Mouse (Mus musculus) midbrain, embryonic 14.5 days (tissue): Measurements from ENCODE around the gene Uvrag. TPM values are rescaled to one million over a fixed set of nuclear protein-coding genes. Genes with fewer than 3 reads are reported as not detected.

Experiments used
- ATAC-seq: fragments of 200-750 bp; cut with Nextera tagmentation; 2 replicates; pipeline ENCODE4 v1.8.0; 2017; ENCODE audit warnings: moderate number of reproducible peaks, moderate library complexity; ENCODE audit not compliant: low FRiP score, low TSS enrichment
- DNase-seq: peaks from one replicate; pipeline ENCODE4 v3.0.0-alpha.2; 2015
- H3K27ac ChIP-seq: fragments of 300-500 bp; sonication (generic); replicated peaks from 2 replicates; pipeline ENCODE4 v1.5.1; 2014; ENCODE audit warnings: mild to moderate bottlenecking, low read depth, low read length, moderate library complexity
- H3K27me3 ChIP-seq: fragments of 300-500 bp; sonication (generic); 2 replicates; pipeline ENCODE4 v1.6.1; 2014; ENCODE audit warnings: low read length, control low read depth, mixed read lengths; ENCODE audit not compliant: control insufficient read depth, insufficient read depth
- H3K36me3 ChIP-seq: fragments of 300-500 bp; sonication (generic); 2 replicates; pipeline ENCODE4 v1.6.1; 2014; ENCODE audit warnings: low read length, control low read depth; ENCODE audit not compliant: control insufficient read depth, insufficient read depth
- H3K4me1 ChIP-seq: fragments of 300-500 bp; sonication (generic); 2 replicates; pipeline ENCODE4 v1.6.1; 2014; ENCODE audit warnings: mild to moderate bottlenecking, antibody characterized with exemption, low read length, control low read depth; ENCODE audit not compliant: control insufficient read depth, insufficient read depth
- H3K4me2 ChIP-seq: fragments of 300-500 bp; sonication (generic); 2 replicates; pipeline ENCODE4 v1.6.1; 2014; ENCODE audit warnings: mild to moderate bottlenecking, low read length, moderate library complexity
- H3K4me3 ChIP-seq: fragments of 300-500 bp; sonication (generic); replicated peaks from 2 replicates; pipeline ENCODE4 v1.5.1; 2014; ENCODE audit warnings: low read depth, low read length
- H3K9ac ChIP-seq: fragments of 300-500 bp; sonication (generic); replicated peaks from 2 replicates; pipeline ENCODE4 v1.6.1; 2014; ENCODE audit warnings: mild to moderate bottlenecking, low read length, moderate library complexity
- H3K9me3 ChIP-seq: fragments of 300-500 bp; sonication (generic); 2 replicates; pipeline ENCODE4 v1.6.1; 2016; ENCODE audit warnings: low read length, control low read depth, mixed read lengths; ENCODE audit not compliant: control insufficient read depth
- WGBS: fragments of 180-500 bp; shearing (Covaris S2); extraction: QIAGEN DNeasy Blood & Tissue Kit; methylation state at CpG from one replicate; pipeline ENCODE4 v1.1.7; 2014; 5-methylcytosine and 5-hydroxymethylcytosine counted together
- polyA plus RNA-seq: library from polyadenylated mRNA; unstranded; fragments of >200 nt; fragmentation: Nextera tagmentation; extraction: Ambion mirVana; gene quantifications from 2 replicates; pipeline ENCODE4 v1.2.1, GENCODE M21; 2014

Uvrag gene
- polyA plus RNA-seq, 1 experiment from 2014 or later: 21.0 TPM

GRCm38 (mm10) chr7:99151342-99151741 is 10.4 kb upstream of the Uvrag start:
- 3% methylated on average over 7 of the region's 7 CpGs for WGBS
- H3K4me1 ChIP-seq: peaks cover 6% of the 10 kb centered on the region; the same call in 1 of the 2 replicates

GRCm38 (mm10) chr7:99149017-99149416 is 8.1 kb upstream of the Uvrag start:
- Histone ChIP-seq H3K27me3 (no peaks in the 10 kb centered on the region), H3K36me3 (no peaks in the 10 kb centered on the region), H3K9ac (no peak overlapping the region), H3K9me3 (no peaks in the 10 kb centered on the region), H3K4me3 (no peak overlapping the region), H3K27ac (no peak overlapping the region), H3K4me2 (no peak overlapping the region), H3K4me1 (no peaks in the 10 kb centered on the region)
- no peak for DNase-seq
- 83% methylated on average over 1 of the region's 1 CpGs for WGBS
- no peak for ATAC-seq

More at GRCm38 (mm10) chr7:99151342-99151741, 10.4 kb upstream of the Uvrag start:
- no peak overlapping the region for H3K4me3 ChIP-seq
- peak; percentile 95 for DNase-seq
- no peaks in the 10 kb centered on the region for H3K27me3 ChIP-seq
- no peak overlapping the region for H3K9ac ChIP-seq
- H3K36me3 ChIP-seq: no peaks in the 10 kb centered on the region
- no peak overlapping the region for H3K4me2 ChIP-seq
- H3K9me3 ChIP-seq: no peaks in the 10 kb centered on the region
- H3K27ac ChIP-seq: no peak overlapping the region
- peak; percentile 66 for ATAC-seq

- no peaks in the 10 kb centered on the region for H3K9me3 ChIP-seq
- DNase-seq: no peak
- H3K27me3 ChIP-seq: no peaks in the 10 kb centered on the region
- no peaks in the 10 kb centered on the region for H3K4me1 ChIP-seq
- H3K4me2 ChIP-seq: no peak overlapping the region
- no peak overlapping the region for H3K4me3 ChIP-seq
- no peak overlapping the region for H3K27ac ChIP-seq
- ATAC-seq: no peak
- H3K36me3 ChIP-seq: no peaks in the 10 kb centered on the region
- WGBS: 88% methylated on average over 7 of the region's 7 CpGs
- no peak overlapping the region for H3K9ac ChIP-seq
These were observed 6.6 kb upstream of the Uvrag start for GRCm38 (mm10) chr7:99147494-99147893.

- peaks cover 2% of the 10 kb centered on the region; the same call in 1 of the 2 replicates for H3K4me1 ChIP-seq
- no peak overlapping the region for H3K9ac ChIP-seq
- no peak overlapping the region for H3K4me3 ChIP-seq
- no peak overlapping the region for H3K4me2 ChIP-seq
- no peaks in the 10 kb centered on the region for H3K36me3 ChIP-seq
- DNase-seq (no peak), ATAC-seq (no peak)
- no peaks in the 10 kb centered on the region for H3K9me3 ChIP-seq
- H3K27me3 ChIP-seq: no peaks in the 10 kb centered on the region
- no peak overlapping the region for H3K27ac ChIP-seq
- WGBS: 82% methylated on average over 7 of the region's 7 CpGs
These were observed 6.0 kb upstream of the Uvrag start for GRCm38 (mm10) chr7:99146906-99147305.

DNA sequence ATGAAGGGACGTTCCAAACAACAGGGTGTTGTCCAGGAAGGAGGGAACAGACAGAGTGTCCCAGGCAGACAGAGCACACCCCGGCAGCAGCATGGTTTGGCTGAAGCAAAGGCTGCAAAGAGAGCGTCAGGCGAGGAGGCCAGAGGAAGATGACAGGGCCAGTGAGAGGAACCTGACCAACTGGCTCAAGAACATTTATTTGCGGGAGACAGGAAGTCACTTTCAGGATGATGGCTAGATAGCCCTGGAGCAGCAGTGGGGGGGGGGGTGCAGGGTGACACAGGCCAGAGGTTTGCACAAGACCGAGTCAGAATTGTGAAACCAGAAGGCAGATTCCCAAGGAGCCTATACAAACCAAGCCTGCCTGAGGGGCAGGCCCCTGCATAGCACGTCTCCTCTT is 5.1 kb upstream of the Uvrag start:
- Histone ChIP-seq H3K27me3 (no peaks in the 10 kb centered on the region), H3K9me3 (no peaks in the 10 kb centered on the region), H3K27ac (no peak overlapping the region), H3K4me3 (no peak overlapping the region), H3K4me2 (no peak overlapping the region), H3K4me1 (peaks cover 4% of the 10 kb centered on the region; the same call in 1 of the 2 replicates), H3K9ac (no peak overlapping the region), H3K36me3 (no peaks in the 10 kb centered on the region)
- 72% methylated on average over 7 of the region's 7 CpGs for WGBS
- DNase-seq (no peak), ATAC-seq (no peak)

DNA sequence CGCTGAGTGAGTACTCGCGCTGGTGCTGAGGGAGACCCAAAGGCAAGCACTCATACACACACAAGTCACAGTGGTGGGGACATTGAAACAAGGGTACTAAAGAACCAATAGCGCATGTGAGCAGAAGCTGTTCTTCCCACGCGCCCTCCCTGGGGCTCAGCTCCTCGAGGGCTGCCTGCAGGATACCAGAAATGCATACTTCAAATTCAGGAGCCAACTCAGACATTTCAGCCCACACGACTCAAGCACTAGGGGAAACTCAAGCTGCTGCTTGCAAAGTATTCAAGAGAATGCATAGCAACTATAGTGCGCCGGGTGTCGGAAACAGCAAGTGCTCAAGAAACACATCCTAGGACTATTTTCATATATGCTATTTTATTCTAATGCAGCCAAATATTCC is 3.7 kb upstream of the Uvrag start:
- WGBS: 71% methylated on average over 11 of the region's 11 CpGs
- Histone ChIP-seq H3K9ac (no peak overlapping the region), H3K4me3 (no peak overlapping the region), H3K27me3 (no peaks in the 10 kb centered on the region), H3K4me2 (no peak overlapping the region), H3K4me1 (peaks cover 10% of the 10 kb centered on the region), H3K36me3 (no peaks in the 10 kb centered on the region), H3K9me3 (no peaks in the 10 kb centered on the region), H3K27ac (no peak overlapping the region)
- ATAC-seq (no peak), DNase-seq (no peak)

DNA sequence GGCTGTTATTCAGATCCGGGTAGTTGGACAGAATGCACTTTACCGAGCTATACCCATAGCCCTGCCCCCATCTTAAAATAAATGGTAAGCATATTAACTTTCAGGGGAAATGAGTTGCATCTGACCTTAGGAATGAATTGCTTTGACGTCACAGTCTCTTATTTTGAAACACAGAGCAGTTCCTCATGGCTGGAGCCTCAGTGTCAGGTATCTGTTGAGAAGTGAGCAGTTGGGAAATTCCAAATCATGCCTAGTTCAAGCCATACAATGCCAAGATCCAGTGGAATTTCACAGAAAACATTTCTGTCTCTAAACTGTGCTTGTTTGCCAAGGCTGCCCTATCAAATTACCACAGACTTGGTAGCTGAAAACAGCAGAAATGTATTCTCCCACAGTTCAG is 2.3 kb upstream of the Uvrag start:
- H3K9me3 ChIP-seq: no peaks in the 10 kb centered on the region
- H3K36me3 ChIP-seq: no peaks in the 10 kb centered on the region
- H3K4me1 ChIP-seq: peaks cover 17% of the 10 kb centered on the region
- no peak overlapping the region for H3K4me3 ChIP-seq
- no peaks in the 10 kb centered on the region for H3K27me3 ChIP-seq
- no peak overlapping the region for H3K27ac ChIP-seq
- DNase-seq: no peak
- no peak overlapping the region for H3K9ac ChIP-seq
- no peak overlapping the region for H3K4me2 ChIP-seq
- ATAC-seq: no peak
- 78% methylated on average over 3 of the region's 3 CpGs for WGBS

DNA sequence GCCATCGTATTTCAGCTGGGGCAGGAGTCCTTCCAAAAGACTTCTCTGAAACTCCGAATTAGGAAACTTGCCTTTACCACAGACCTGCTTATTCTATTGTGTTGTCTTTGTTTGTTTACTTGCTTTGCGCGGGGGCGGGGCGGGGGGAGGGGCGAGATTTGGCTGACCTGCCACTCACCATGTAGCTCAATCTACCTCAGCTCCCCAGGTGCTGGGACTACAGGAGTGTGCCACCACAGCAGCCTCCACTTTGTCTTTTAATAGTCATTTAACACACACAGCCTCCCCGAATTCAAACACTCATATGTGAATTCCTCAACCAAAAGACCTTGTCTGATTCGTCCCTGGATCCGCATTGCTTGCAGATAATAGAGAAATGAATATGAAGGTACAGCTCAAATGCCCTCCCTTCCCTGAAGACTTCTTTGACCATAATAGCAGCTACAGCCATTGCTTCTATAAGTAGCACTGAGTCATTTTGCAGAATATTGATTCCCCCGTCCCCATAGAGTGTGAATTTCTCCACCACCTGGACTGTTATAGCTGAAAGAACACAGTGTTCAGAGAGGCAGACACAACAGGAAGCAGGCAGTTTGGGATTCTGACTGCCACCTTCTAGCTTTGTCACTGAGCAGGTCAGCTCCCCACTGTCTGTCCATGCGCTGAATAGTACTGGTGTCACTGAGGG is 1.1 kb upstream of the Uvrag start:
- Histone ChIP-seq H3K4me1 (peaks cover 17% of the 10 kb centered on the region), H3K27me3 (no peaks in the 10 kb centered on the region), H3K9ac (peak overlapping the region; percentile 45; the same call in 1 of the 2 replicates), H3K36me3 (no peaks in the 10 kb centered on the region), H3K4me3 (peak overlapping the region; percentile 96), H3K4me2 (peak overlapping the region; percentile 76), H3K27ac (peak overlapping the region; percentile 63), H3K9me3 (no peaks in the 10 kb centered on the region)
- ATAC-seq (no peak), DNase-seq (peak; percentile 21)
- 31% methylated on average over 12 of the region's 12 CpGs for WGBS

DNA sequence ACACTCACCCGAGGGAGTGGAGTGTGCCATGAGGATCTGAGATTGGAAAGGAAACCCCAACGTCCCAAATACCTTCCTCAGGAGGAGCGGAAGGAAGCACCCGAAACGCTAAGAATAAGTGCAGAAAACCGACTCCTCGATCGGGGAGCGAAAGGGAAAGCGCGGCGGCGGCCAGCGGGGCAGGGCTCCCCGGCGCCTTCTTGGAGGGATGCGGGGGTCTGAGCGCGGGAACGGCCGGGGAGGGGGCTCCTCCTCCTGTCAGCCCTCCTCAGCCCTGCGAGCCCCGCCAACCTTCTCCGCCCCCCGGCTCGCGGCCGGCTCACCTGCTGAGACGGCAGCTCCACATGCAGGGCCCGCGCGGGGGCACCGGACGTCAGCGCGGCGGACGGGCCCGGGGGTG is 430 bp downstream of the Uvrag start:
- Histone ChIP-seq H3K4me1 (peaks cover 17% of the 10 kb centered on the region), H3K4me2 (peak overlapping the region; percentile 76), H3K36me3 (no peaks in the 10 kb centered on the region), H3K4me3 (peak overlapping the region; percentile 96), H3K27me3 (no peaks in the 10 kb centered on the region), H3K27ac (peak overlapping the region; percentile 92), H3K9me3 (no peaks in the 10 kb centered on the region), H3K9ac (peak overlapping the region; percentile 83)
- WGBS: under 1% methylated on average over 34 of the region's 39 CpGs
- DNase-seq (no peak), ATAC-seq (peak; percentile 13)
